Mouse (Mus musculus) G1E-ER4 (cell line): Measurements from ENCODE around the gene Sptbn4. TPM values are rescaled to one million over a fixed set of nuclear protein-coding genes. Genes with fewer than 3 reads are reported as not detected.

ENCODE experiments used
- GATA1 ChIP-seq: IDR thresholded peaks from one replicate; pipeline ENCODE4 v1.8.0; 2012; ENCODE audit warnings: low read length, inconsistent platforms
- polyA plus RNA-seq: library from polyadenylated mRNA; stranded (reverse); fragments of >175 nt; gene quantifications from 2 replicates; pipeline ENCODE4 v1.2.3, GENCODE M21; 2012

Gene Sptbn4
- 0.39 and 0.67 TPM in 2 replicates for polyA plus RNA-seq

DNA sequence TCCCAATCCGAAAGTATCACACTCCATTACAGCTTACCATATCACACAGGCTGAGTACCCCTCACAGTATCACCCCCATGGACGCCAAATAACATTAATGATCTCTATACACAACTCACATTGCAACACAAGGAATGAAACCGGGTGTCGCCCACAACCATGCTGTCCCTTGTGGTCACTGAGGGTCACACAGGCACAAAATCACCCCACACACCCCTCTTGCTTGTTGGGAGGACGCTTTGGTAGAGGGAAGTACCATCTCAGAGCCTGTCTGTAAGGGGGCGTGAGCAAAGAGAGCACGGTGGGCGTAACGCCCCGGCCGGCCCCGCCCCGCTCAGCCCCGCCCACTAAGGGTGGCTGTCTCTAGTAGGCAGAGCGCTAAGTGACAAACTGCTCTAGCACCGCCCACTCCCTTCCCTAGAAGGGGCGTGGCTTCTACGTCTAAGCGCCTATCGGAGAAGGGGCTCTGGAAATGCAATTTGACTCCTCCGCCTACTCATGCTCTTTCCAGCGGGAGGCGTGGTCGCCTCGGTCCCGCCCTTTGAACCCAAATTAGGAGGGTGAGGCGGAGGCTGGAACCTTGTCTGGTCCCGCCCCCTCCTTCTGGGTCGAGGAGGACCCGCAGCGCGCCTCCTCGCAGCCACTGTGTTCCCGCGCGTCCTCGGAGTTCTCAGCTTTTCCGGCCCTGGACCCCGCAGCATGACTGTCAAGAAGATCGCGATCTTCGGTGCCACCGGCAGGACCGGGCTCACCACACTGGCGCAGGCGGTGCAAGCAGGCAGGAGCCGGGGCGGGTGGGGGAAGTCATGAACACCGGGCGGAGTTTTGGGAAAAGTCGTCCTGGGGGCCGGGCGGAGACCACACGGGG is at the start of gene Sptbn4, which contains the start of gene Blvrb:
Sptbn4 (minus strand) TSS at position 268 of the 868 bp plus-strand sequence.
Blvrb (plus strand) TSS at position 560 of the 868 bp plus-strand sequence.
- TF ChIP-seq GATA1, result no peak

DNA sequence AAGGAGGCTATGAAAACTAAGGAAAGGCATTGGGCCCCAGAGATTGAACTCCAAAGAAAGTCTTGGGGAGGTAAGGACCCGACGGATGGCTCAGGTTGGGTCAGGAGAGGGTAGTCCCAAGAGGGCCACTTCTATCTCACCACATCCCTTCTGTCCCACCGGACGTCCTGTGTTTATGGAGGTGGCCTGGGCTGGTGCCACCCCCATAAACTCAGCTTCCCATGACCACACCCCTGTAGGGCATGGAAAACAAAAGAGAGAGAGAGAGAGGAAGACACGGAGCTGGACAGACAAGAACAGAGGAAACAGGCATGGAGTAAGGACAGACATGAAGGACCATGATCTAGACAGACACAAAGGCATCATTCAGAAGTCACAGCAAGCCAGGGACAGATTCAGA is 46.0 kb upstream of the Sptbn4 start:
- TF ChIP-seq GATA1, result no peak

DNA sequence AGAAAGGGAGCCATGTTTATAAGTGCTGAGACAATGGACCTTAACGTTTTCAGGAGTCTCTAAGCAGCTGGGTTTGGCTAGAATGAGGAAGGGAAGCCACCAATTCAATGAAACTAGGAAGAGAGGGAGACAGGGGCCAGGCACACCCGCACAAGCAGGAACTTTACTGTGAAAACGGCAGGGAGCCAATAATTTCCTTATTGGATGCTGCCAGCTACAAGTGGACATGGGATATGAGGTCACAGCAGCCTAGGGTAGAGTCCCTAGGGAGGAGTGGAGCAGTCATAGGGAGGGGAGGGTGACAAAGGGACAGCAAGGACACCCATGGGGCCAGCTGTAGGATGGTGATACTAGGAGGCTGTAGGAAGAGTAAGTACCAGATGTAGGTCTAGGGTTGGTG is 45.5 kb upstream of the Sptbn4 start:
- TF ChIP-seq GATA1, result no peak

DNA sequence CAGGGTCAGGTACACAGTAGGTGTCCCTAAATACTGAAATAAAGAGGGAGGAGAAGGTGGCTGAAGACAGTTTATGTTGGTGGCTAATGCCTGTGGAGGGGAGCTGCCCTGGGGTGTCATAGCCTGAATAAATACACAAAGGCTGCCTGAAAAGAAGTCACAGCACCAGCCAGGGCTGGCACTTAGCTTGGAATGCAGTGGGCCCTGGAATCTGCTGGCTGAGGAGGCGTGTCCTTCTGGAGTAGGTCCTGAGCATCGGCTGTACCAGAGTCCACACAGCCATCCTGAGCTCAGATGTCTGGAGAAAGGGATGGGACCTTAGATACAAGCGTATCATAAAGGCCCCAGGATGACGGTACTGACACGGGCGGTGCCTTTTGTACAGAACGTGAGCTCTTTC is 44.4 kb upstream of the Sptbn4 start:
- TF ChIP-seq GATA1, result no peak

DNA sequence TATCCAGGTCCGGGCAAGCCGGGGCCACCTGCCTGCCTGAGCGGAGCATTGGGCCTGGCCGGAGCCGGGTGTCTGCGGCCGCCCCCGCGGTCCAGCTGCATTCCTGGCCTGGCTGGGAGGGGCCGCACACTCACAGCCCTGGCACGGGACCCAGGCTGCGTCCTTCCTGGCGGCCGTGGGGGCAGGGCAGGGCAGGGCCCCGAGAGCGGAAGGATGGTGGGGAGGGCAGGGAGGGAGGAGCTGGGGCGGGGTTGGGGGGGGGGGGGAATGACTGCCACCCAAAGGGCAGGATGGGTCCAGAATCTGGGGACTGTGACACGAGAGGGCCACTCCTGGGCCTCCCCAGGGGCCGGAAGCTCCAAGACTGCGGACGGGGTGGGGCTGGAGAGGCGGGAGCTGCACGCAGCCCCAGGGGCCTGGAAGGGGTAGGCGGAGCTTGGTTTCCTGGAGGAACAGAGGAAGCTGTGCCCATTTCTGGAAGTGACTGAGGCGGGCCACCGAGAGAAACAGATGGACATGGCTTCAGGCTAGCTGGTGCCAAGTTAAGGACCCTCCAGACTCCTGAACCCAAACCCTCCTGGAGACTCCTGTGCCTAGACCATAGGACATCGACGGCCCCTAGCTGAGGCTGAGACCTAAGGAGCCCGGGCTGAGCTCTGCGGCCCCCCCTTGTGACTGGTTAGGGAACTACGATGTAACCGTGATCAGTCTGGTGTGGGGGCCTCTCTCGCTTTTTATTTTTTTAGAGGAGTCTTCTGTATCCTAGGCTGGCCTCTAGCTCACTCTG is 43.2 kb upstream of the Sptbn4 start:
- TF ChIP-seq GATA1, result no peak

DNA sequence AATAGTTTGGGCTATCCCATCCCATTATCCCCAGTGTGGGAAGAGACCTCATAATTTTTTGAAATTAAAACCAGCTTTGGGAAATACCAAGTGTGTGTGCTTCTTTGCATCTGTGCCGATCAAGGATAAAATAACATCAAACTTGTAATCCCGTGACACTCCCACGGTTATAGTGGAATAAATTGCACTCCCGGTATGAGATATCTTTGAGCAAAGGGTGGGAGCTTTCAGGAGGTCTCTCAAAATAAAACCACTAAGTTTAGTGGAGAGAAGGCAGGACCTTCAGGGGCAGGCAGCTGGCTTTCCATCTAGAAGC is 42.7 kb upstream of the Sptbn4 start:
- no peak for TF ChIP-seq GATA1

DNA sequence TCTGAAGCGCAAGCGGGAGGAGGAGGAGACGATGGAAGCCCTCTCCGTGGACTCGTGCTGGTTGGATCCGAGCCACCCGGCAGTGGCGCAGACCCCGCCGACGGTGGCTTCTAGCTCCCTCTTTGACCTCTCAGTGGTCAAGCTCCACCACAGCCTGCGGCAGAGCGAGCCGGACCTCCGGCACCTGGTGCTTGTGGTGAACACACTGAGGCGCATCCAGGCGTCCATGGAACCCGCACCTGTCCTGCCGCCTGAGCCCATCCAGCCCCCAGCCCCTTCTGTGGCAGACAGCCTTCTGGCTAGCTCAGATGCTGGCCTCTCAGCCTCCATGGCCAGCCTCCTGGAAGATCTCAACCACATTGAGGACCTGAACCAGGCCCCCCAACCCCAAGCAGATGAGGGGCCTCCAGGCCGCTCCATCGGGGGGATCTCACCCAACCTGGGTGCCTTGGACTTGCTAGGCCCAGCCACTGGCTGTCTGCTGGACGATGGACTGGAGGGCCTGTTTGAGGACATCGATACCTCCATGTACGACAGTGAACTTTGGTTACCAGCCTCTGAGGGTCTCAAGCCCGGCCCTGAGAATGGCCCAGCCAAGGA is 41.9 kb upstream of the Sptbn4 start:
- TF ChIP-seq GATA1, result no peak

DNA sequence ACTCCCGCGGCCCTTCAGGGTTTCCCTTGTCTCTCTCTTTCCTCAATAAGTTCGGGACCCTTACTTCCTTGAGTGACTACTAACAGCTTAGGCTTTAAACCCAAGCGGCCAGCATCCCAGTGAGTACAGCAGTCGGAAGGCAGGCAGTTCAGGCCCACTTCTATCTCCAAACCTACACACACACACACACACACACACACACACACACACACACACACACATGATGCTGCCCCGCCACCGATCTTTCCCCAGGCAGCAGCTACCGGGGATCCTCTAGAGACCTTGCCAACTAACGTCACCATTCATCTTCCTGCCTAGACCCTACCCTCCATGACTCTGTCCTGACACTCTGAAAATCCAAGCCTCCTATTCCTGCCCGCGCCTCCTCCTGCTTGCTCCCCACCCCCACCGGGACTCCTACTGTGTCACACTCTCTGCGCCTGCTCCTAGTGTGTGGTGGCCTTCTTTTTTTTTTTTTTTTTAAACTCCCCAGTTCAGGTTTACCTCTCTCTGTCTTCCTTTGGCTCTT is 40.3 kb upstream of the Sptbn4 start:
- TF ChIP-seq GATA1, result no peak

DNA sequence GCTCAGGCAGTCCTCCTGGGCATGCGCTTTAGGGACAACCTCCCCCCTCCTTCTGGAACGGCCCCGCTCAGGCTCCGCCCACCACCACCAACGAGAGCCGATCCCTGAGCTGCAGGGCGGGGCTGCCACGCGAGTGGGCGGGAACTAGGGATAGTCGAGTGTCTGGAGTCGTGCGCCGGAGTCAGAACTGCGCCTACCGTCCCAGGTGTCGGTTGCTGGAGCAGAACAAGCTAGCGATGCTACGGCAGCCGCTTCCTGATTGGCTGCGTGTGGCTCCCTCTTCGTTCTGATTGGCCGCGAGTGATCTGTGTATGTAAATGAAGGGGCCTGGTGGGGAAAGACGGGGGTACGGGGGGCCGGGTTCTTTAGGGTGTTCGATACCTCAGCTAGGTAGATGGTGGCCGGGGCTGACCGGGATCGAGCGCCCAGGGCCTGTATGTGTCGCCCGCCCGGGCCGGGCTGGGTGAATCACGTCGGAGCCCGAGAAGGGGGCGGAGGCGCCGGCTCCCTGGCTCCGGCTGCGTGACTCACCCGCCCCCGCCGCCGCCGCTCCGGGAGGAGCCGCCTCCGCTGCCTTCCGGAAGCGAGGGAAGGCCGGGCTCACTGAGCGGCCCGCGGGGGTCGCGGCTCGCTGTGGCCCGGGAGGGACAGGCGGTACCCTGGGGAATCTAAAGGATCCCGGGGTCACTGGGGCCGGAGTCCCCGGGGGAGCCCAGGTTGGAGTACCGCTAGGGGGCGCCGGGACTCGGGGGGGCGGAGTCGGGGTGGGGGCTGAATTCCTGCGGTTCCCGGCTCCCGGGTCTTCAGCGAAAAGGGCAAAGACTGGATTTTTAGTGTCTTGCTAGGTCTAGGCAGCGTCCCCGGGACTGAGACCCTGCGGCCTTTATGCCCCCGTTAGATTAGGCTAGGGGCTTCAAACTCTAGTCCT is 39.5 kb upstream of the Sptbn4 start, which contains the start of gene Sertad1:
Sertad1 (plus strand) TSS at position 141 of the 928 bp plus-strand sequence.
- no peak for TF ChIP-seq GATA1

DNA sequence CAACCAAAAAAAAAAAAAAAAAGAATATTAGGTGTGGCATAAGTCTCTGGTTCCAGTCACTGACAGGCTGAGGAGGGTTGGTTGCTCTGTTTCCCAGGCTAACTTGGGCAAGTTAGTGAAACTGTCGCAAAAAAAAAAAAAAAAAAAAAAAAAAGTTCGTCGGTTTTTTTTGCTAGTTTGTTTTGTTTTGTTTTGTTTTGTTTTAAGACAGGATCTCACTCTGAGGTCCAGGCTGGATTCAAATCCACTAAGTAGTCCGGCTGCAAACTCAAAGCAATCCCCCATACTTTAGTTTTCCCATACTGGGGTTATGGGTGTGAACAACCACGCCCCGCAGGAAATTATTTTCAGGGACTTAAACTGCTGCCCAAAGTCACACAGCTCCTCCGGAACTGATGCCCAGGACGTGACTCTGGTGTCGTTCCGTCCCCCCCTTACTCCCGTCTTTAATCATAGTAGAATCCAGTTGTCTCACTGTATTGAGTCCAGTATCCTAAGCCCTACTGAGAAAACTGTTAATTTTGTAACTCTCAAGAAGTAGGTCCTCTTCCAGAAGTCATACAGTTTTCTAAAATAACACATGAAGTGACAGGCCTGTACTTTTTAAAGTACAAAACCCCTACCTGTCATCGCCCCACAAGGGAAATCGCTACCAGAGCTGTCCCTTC is 38.8 kb upstream of the Sptbn4 start:
- no peak for TF ChIP-seq GATA1

DNA sequence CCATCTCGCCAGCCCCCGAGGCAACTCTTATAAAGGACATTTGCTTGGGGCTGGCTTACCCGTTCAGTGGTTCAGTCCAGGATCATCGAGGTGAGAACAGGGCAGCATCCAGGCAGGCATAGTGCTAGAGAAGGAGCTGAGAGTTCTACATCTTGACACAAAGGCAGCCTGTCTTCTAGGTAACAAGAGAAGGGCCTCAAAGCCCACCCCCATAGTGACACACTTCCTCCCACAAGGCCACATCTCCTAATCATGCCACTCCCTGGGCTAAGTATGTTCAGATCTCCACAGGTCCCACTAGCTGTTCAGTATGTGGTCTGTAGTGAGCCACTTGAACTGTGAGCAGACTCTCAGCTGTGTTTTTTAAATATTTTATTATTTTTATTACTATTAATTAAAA is 36.4 kb upstream of the Sptbn4 start:
- no peak for TF ChIP-seq GATA1

DNA sequence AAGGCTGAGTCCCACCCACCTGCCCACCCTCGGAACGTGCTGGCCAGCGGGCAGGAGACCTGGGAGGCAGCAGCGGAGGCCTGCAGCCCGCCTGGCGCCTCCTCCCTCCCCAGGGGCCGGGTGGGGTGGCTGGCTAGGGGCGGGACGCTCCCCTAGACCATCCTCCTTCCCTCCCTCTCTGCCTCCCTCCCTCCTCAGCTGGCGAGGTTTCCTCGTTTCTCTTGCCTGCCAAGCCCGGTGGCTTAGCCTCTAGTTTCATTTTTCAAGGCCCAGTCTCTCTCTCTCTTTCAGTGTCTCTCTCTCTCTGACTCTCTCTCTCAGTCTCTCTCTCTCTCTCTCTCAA is 34.1 kb upstream of the Sptbn4 start:
- no peak for TF ChIP-seq GATA1

DNA sequence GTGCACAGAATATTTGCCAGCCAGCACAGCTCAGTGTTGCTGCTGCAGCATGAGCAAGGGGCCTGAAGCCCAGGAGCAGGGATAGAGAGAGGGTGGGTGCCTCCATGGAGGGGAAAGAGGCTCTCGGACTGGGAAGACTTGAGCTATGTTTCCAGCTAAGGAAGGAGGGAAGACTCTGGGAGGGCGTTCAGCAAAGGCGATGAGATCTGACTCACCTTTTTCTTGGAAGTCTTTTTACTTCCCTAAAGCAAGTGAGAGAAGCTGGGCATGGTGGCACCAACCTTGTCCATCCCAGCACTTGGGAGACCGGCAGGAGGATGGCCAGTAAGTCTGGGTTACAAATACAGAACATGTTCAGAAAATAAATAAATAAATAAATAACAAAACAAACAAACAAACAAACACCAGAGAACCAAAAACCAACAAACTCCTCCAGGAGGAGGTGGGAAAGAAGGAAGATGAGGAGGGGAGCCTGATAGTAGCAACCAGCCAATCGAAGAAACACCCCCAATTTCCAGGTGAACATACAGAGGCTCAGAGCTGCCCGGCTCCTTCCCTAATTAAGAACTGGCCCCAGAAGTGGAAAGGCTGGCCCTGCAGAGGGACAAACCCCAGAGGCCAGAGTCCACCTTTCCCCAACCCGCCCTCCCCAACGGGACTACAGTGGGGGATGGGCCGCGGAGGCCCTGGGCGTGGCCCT is 33.6 kb upstream of the Sptbn4 start:
- TF ChIP-seq GATA1, result no peak

DNA sequence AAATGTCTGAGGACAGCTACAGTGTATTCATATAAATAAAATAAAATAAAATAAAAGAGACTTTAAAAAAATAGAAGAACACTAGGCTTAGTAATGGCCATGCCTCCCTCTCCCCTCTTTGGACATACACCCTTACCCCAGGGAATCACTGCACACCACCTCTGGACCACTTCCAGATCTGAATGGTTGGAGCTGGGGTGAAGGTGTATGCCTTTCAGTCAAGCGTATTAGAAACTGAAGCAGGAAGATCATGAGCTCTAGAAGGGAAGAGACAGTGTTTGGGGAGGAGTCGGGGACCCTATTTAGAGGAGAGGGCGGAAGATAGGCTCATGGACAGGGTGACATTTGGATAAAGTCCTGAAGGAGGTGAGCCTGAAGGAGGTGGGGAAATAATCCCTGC is 33.0 kb upstream of the Sptbn4 start:
- no peak for TF ChIP-seq GATA1
